Mouse (Mus musculus) R1 (cell line): ENCODE measurements around the gene Rhox4g.
A peak's percentile ranks its signal among the peaks of the same experiment; 100 is the strongest.
"Not testable (repeated sequence)": the region's sequence is repeated elsewhere in the genome, so short reads cannot be mapped to it uniquely, and the experiment has no call there.

Experiments used
- DNase-seq: peaks from one replicate; pipeline ENCODE4 v3.0.0-alpha.2; 2018; ENCODE audit warnings: low read depth, low spot score

The Rhox4g gene

GRCm38 (mm10) chrX:37651227-37651626 is at the start of gene Rhox4g:
TSS of gene Rhox4g (minus strand) at chrX:37651327.
- not testable (repeated sequence) for DNase-seq

GRCm38 (mm10) chrX:37692261-37692660 is 41.1 kb upstream of the Rhox4g start:
- DNase-seq = no peak

GRCm38 (mm10) chrX:37683031-37683715 is 32.0 kb upstream of the Rhox4g start:
- peak; percentile 76 for DNase-seq

GRCm38 (mm10) chrX:37673177-37673576 is 22.1 kb upstream of the Rhox4g start, which contains the start of gene Rhox2h:
TSS of gene Rhox2h (minus strand) at chrX:37673277.
- not testable (repeated sequence) for DNase-seq

- DNase-seq = not testable (repeated sequence)
Measured at GRCm38 (mm10) chrX:37668664-37669063, 17.5 kb upstream of the Rhox4g start, which contains the start of gene Rhox3h. TSS of gene Rhox3h (minus strand) at chrX:37668764.

GRCm38 (mm10) chrX:37643370-37643769 is 7.8 kb downstream of the Rhox4g start, which contains the start of gene Rhox2g:
TSS of gene Rhox2g (minus strand) at chrX:37643470.
- not testable (repeated sequence) for DNase-seq

GRCm38 (mm10) chrX:37628512-37628911 is 22.6 kb downstream of the Rhox4g start, which contains the start of gene Rhox3g:
TSS of gene Rhox3g (minus strand) at chrX:37628612.
- DNase-seq = not testable (repeated sequence)

- DNase-seq = not testable (repeated sequence)
Measured at GRCm38 (mm10) chrX:37607604-37608003, 43.5 kb downstream of the Rhox4g start, which contains the start of gene Rhox4f. TSS of gene Rhox4f (minus strand) at chrX:37607704.
